Mouse (Mus musculus): ENCODE measurements around the gene Gria1.

GRCm38 (mm10) chr11:57159412-57159811 lies 148.2 kb downstream of the Gria1 start:
- no peak for TF ChIP-seq CTCF (IDR thresholded peaks at IDR 0.05)
- TF ChIP-seq POLR2A (IDR thresholded peaks at IDR 0.05; ENCODE audit: insufficient read depth, low read depth, low read length), result no peak
- no peak for TF ChIP-seq EP300 (IDR thresholded peaks at IDR 0.05; ENCODE audit: insufficient read depth, low read depth, low read length)
